Mouse (Mus musculus) right cerebral cortex, adult 18-20 months (tissue): Measurements from ENCODE around the gene Osbpl10.

Experiments
- DNase-seq: peaks from one replicate; pipeline ENCODE4 v3.0.0; 2022; ENCODE audit warnings: mixed read lengths

The Osbpl10 gene

DNA sequence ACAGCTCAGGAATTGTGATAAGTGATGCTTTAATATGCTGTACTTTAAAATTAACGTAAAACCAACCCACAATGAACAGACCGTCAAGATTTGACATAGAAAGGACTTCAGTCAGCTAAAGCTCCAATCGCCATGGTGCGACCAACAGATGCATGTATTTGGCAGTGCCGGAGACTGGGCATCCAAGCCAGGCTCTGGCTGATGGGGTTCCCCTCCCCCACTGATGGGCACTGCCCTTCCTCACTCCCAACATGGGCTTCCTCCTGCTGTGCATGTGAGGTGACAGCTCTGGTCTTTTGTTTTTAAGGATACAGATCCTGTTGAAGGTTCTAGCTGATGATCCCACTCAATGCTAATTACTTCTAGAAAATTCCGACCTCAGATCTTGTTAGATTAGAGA, 193.7 kb downstream of the Osbpl10 start:
- DNase-seq, result no peak

DNA sequence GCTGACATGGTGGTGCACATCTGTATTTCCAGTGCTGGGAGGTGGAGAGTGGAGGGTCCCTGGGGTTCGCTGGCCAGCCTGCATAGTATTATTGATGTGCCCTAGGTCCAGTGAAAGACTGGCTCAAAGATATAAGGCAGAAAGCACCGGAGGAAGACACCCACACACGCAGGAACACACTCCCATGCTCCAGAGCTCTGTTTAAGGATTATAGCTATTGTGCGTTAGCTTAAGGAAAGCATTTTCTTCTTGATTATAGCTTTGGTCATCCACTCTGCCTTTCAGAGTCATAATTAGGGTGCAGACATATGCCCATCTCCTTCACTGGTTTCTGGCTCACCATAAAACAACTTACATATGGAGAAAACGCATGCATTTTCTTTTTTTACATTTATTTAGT, 200.8 kb downstream of the Osbpl10 start:
- no peak for DNase-seq

DNA sequence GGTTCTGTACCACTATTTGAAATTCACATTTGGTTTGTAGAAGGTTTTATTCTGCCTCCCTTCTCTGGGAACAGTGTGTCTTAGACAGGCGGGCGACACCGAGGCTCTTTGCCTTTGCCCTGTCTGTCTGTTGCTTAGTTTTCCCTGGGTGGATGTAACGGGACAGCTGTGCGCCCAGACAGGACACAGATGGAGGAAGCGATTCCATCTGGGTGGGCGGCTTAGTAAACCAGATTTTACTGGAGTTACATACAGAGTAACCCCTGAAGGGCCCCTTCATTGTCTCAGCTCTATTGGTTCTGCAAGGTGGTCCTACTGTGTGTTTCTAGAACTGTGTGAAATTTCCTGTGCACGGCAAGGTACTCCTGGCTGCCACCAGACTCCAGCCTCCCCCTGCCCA, 201.6 kb downstream of the Osbpl10 start:
- DNase-seq, result peak; percentile 19

DNA sequence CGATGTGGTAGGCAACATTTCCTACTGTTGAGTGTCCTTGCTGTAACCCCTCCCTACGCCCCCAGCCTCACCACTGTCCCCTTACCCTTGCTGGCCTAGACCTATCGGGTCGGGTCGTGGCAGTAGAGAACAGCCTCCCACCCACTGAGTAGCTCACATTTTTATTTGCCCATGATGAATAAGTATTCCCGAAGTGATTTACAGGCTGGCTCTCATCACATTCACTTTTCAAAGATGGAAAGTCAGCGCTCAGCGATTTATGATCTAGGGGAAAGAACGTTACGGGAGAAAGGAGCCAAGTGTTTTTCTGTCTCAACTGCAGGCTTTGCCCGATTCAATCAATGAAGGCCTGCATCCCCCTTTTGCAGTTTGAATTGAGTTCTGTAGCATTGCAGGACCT, 208.0 kb downstream of the Osbpl10 start:
- DNase-seq, result no peak

DNA sequence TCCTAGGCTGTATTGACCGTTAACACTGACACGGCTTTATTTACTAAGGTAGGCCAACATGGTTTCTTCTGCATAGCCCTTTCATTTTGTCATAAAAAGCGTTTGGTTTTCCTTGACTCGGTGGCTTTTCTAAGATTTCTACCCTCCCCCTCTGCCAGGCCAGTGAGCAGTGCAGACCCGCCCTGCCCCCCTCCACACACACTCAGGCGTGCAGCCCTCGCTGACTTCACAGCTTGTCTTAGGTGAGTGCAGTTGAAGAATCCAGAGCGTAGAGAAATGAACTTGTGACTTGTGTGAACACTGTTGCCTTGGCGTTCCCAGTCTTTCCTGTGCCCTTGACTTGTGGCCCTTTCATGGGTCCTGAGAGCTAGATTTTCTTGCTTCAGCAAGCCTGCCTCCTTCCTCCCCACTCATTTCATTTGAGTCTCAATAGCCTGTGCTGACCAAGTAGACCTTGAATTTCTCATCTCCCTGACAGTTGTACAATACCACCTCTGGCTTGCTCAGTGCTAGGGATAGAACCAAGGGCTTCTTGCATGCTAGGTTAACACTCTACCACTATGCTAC, 212.1 kb downstream of the Osbpl10 start:
- DNase-seq, result no peak

DNA sequence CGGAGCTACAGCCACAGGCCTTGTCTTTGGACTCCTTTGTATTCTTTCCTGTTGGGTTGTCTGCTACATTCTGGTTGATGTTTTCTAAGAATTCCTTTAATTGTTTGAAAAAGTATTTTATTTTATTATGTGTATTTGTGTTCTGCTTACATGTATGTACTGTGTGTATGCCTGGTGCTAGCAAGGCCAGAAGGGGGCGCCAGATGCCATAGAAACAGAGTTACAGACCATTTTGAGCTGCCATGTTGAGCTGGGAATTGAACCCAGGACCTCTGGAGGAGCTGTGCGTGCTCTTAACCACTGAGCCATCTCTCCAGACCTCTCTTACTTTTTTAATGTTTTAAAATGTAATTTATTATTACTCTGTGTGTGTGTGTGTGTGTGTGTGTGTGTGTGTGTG, 214.5 kb downstream of the Osbpl10 start:
- DNase-seq, result no peak

DNA sequence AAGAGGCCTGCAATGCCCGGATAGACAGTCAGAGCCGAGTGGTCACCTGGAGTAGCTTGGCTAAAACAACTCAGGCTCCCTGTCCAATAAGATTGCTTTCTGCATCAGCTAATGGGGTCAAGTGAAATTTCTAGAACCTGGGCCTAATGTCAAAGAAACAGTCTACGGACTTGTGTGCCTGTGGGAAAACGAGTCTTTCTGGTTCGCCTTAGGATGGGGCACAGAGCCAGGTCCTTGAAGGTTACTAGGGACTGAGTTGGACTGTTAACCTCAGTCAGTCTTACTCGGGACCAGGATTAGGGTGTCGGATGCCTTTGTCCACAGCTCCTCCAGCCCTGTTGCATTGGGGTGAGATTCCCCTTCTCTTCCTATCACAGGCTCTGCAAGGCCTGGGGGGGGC, 218.7 kb downstream of the Osbpl10 start:
- DNase-seq, result no peak

DNA sequence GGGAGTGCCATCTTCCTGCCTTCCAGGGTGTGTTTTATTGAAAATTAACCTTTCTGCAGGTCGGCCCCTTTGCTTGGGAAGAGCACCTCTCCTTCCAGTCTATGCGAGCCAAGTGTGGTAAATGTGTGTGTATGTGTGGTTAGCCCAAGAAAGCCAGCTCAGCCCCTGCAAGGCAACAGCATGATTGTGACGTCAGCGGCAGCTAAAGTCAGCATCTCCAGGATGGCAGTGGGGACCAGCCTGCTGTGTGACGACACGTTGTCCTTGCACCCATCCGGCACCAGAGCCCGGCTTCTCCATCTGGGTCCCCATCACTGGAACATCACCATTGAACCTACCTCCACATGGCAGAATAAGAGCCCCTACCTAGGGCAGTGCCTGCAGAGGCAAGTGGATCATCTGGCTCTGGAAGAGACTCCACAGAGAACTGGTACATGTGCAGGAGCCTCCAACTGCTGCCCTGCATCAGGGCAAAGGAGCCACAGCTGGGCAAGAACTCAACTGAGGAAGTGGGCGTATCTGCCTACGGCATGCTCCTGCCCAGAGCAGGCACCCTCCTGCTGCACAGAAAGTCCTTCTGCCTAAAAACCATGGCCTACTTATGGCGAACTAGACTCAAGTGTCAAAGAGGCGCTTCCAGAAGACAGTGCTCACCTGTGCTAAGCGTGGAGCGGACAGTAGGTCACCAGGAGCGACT, 221.9 kb downstream of the Osbpl10 start:
- DNase-seq, result peak; percentile 20

DNA sequence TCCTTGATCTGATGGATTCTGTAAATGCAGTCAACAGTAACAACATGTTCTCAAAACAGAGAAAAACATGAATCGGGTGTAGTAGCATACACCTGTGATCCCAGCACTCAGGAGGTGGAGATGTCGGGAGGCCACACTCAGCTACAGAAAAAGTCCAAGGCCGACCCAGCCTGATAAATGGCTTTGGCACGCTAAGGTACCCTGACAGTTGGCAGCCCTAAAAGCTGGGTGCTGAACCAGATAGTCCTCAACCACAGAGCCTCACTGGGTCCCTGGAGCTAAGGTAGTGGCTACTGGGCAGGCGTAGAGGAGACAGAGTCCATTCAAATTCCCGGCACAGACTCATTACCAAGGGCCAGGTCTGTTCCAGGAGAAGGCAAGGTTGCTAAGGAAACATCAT, 222.9 kb downstream of the Osbpl10 start:
- DNase-seq, result no peak

DNA sequence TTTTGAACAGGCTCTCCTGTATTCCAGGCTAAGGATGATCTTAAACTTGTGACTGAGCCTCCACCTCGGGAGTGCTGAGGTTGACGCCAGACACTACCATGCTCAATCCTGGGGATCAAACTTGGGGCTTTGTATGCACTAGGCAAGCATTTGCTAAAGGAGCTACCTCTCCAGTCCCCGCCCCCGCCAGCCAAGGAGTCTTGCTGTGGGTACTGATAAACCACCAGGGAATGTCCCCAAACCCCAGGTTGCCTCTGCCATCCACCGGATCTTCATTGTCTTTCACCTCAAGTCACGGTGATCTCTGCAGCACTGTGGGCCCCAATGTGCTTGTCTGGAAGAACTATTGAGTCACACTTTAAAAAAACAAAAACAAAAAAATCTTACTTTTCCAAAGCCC, 224.8 kb downstream of the Osbpl10 start:
- no peak for DNase-seq

DNA sequence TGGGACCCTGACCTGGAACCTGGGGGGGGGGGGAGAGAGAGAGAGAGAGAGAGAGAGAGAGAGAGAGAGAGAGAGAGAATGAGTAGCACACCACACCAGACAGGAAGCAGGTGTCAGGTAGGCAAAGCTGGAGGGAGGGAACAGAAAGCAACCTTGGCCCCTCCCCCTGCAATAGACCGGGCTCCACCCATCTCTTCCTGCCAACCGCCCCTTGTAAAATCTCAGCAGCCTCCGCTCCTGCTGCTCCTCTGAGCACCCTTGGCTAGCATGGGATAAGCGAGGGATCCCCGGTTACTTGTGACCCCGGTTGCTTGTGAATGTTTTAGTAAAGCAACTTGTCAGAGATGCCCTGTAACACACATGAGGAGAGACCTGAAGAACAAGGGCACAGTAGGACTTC, 227.1 kb downstream of the Osbpl10 start:
- no peak for DNase-seq

DNA sequence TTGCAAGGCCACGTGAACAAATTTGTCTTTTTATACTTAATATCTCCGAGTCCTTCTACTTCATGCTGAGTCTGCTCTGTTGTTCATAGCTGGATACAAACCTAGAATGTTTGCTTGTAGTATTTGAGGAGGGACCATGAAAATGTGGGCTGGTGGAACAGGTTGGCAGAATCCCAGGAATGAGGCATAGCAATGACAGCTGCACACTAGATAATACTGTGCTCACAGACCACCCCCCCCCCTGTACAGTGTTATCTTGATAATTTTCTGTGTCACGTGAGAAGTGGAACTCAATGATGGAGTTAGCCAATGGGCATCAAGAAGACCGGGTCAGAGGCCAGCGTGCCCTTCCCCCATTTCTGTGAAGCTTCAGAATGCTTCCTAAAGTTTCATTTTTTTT, 227.8 kb downstream of the Osbpl10 start:
- no peak for DNase-seq

DNA sequence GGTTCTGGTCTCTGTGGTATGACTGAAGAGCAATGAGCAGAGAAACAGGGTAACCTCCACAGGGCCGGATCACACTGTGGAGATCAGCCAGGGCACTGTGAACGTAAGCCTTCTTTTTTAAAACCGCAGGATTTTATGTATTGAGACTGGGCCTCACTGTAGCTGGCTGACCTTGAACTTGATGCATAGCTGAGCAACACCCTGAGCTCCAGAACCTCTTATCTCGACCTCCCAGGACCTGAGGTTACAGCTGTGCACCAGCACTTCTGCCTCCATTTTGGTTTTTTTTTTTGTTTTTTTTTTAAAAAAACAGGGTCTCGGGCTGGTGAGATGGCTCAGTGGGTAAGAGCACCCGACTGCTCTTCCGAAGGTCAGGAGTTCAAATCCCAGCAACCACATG, 231.4 kb downstream of the Osbpl10 start:
- no peak for DNase-seq

DNA sequence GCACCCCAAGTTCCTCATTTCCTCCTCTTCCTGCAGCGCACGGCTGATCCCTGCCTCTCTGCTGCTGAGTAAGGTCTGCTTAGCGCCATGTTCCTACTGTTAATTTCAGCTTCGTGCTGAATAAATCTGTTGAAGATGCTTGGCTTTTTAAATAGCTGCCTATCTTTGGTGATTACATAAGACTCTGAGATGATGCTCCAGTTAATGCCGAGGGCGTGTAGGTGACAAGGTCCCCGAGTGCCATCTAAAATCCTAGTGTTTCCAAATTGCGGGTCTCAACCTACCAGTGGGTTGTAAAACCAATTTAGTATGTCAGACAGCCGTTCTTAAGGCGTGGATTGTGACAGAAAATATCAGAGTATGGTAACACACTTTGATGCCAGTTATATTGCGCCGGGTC, 232.2 kb downstream of the Osbpl10 start:
- DNase-seq, result peak; percentile 26

DNA sequence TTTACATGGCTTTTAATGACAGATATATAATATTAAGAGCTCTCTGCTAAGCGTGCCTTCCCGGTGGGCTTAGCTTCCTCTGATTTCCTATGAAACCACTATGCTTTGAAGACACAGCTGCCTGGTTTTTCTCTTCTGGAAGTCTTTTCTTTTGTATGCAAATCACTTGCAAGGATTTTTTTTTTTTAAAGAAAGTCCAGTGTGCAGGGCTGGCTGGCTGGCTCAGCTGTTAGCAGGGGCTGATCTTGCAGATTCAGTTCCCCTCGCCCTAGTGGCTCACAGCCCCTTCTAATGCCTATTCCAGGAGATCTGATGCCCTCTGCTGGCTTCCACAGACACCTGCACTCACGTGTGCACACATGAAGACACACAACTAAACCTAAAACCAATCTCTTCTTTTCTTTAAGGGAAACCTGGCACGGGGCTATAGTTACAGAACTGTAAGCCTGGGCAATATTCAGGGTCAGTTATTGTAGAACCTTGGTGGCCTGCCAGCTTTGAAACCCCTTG, 235.4 kb downstream of the Osbpl10 start:
- no peak for DNase-seq

DNA sequence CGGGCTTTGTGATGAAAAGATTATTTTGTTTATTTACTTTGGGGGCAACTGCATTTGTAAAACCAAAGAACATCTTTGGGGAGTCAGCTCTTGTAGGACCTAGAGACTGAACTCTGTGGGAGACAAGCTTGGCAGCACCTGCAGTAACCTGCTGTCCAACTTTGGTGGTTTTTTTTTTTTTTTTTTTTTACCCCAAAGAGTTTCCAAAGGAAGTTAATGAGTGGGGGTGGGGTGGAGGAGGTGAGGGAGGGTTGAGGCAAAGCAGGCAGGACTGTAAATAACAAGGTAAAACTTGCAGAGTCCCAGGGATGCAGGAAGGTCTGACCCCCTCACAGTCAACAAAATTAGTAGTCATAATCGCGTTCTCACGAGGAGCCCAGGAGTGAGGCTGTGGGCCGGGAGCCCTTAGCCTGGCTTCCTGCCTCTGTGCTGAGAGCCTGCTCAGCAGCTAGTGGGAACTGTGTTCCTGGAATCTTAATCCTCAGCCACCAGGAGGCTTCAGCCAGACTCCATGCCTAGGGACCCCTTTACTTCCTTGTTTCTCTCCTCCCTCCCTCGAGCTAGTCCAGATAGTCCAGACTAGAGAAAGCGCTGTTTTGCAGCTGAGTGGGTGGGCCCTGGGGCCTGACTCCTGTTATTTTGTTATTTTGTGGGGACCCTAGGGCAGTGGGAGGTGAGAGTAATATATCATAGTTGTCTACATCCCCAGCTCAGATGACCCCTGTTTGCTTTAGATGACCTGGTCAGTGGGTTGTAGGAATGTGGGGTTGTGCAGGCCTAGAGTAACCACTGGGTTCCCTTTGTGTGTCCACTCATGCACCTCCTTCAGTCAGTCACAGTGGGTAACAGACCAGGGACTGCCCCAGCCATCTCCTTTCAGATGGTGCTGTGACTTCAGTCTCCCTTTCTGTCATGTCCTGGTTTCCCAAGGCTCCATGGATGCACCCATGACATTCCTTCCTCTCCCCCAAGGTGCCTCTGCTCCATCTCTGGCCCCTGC, 236.5 kb downstream of the Osbpl10 start:
- no peak for DNase-seq

DNA sequence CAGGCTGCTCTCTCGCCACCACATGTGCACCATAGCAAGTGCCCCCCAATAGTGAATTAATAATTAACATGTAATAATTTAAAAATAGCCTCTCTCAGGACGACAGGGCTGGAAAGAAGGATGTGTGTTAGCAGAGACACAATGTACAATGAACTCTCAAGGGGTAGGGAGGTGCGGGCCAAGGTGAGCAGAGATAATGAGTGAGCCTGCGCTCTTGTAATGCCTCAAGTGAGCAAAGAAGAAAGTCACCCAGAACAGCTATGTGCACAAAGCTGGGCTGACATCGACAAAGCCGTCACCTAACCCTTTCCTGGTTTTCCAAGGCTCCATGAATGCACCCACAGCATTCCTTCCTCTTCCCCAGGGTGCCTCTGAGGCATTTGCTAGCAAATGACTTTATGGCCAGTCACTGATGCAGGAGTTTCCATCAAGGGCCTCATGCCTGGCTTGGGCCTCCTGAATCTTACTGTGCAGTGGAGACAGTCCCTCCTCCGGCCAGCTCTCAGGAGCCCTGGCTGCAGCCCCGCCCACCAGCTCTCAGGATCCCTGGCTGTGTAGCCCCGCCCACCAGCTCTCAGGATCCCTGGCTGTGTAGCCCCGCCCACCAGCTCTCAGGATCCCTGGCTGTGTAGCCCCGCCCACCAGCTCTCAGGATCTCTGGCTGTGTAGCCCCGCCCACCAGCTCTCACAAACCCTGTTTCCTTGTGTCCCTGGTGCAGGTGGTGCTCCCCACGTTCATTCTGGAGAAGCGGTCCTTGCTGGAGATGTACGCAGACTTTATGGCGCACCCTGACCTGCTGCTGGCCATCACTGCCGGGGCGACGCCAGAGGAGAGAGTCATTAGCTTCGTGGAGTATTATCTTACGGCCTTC, 237.7 kb downstream of the Osbpl10 start:
- DNase-seq, result no peak

DNA sequence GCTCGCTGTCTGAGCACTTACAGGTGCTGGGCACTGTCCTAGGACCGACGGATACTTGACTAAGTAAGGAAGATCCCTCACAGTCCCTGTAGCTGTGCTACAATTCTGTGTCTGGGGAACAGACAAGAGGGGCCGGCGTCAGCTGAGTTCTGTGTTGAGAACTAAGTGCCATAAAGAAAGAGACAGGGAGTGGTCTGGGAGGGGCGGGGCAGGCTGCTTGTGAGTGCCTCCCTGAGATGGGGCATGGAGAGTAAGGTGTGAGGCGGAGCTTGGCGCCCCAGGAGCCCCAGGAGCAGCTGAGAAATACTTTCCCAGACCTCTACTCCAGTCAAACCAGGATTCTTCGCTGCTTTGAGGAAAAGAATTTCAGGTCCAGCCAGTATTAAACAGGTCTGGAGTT, 239.6 kb downstream of the Osbpl10 start:
- DNase-seq, result no peak

DNA sequence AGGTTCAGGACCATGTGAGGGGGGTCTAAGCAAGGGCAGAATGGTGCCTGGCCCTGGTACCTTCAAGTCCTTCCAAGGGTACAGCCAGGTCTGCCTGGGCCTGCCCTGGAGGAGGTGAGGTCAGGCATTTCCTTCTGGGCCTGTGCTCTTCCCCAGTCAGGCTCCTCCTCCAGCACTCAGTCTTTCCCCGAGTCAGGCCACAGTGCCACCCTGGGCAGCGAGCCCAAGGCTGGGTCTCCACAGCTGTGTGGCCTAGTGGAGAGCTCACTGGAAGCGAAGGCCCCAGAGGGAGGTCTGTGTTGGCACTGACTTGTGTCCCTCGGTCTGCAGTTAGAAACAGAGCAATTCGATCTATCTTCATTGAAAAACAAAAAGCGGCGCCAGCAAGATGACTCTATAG, 242.1 kb downstream of the Osbpl10 start:
- DNase-seq, result no peak

DNA sequence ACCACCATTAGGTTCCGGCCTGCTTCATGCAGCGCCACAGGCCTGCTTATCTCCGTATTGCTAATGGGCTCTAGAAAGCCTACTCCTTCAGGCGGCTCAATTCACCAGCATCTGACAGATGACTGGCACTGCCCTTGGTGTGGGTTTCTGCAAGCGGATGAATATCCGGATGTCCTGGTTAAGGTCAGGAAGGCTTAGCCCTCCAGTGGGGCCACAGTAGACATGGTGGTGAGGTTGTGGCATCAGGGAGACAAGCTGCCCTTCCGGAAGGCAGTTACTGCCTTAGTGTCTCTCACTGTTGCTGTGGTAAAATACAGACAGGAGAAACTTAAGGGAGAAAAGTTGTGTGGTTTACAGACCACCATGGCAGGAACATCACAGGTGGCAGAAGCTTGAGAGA, 242.9 kb downstream of the Osbpl10 start:
- DNase-seq, result no peak

DNA sequence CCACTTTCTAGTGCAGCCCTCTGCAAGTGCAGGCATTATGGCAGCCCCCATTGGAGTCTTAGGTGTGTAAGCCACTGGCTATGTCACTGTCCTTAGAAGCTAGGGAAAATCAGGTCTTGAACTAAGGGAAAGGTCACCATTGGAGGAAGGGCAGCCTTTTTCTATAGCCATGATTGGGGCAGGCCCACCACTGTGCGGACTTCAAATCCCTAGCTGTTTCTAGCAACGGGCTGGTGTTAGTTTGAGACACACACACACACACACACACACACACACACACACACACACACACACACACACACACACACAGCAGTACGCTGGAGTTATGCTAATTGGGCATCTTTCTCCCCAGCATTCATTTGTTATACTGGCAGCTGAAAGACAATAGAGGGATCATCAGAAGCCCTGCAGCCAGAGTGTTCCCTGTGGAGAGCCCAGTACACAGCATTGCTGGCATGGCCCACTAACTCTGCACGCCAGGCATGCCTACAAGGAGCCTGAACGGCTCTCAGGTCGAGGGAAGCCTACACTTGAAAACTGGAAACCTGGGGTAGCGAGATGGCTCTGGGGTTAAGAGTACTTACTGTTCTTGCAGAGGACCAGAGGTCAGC, 246.5 kb downstream of the Osbpl10 start:
- no peak for DNase-seq

DNA sequence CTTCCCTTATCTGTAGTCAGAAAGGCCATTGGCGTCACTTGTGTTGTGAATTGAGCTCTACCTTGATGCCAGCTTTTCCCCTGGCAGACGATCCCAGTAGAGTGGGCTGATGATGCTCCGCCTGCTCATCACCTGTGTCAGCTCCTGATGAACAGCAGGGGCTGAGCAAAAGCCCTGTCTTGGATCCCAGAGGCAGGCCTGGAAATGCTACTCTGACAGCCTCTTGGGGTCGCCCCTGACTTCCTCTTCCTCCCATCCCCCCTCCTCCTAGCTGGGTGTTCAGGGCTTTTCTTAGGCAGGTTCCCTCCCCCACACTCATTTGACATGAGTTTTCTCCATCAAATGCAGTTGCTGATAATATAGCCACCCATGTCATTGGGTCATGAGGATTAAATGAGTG, 250.8 kb downstream of the Osbpl10 start:
- DNase-seq, result peak; percentile 29
